Mouse (Mus musculus) left cerebral cortex, postnatal 36 days (tissue): ENCODE measurements at regions not wholly inside any gene's neighbourhood (a gene's known extent, or its start where the extent isn't known, plus 50 kb on each side); places are given as distances from the start of the nearest gene placed in this dataset.

Experiments used
- DNase-seq, 2 experiments: peaks; one replicate each; pipeline ENCODE4 v3.0.0; 2021 to 2022; ENCODE audit warnings: low spot score in 2 of 2, mixed read lengths in 1 of 2
- intact Hi-C: fragments of 180-260 bp; cut with DNase I; formaldehyde crosslinking; loops from one replicate; pipeline ENCODE4 v1.15.1; 2025

GRCm38 (mm10) chr12:29256103-29256502 lies 272.1 kb upstream of the Myt1l start:
- DNase-seq: no peak
- intact Hi-C loops: no loop called here

- DNase-seq: no peak
- intact Hi-C loops: no loop called here
Measured at GRCm38 (mm10) chr12:29257011-29257734, 271.0 kb upstream of the Myt1l start.

- intact Hi-C loops: no loop called here
- DNase-seq: peak in 1 of 2 experiments; percentile 29
Measured at GRCm38 (mm10) chr12:29257735-29258547, 270.2 kb upstream of the Myt1l start.

- intact Hi-C loops: no loop called here
- no peak for DNase-seq
Measured at GRCm38 (mm10) chr12:29258548-29258874, 269.7 kb upstream of the Myt1l start.

GRCm38 (mm10) chr12:29258966-29259365 lies 269.2 kb upstream of the Myt1l start:
- intact Hi-C loops: no loop called here

GRCm38 (mm10) chr12:29274166-29274565 lies 254.0 kb upstream of the Myt1l start:
- intact Hi-C loops: no loop called here
- DNase-seq: no peak

More at GRCm38 (mm10) chr12:29258966-29259365, 269.2 kb upstream of the Myt1l start:
- DNase-seq: no peak

- no peak for DNase-seq
- intact Hi-C loops: no loop called here
Measured at GRCm38 (mm10) chr12:29275676-29276075, 252.5 kb upstream of the Myt1l start.

GRCm38 (mm10) chr12:29279631-29280080 lies 248.5 kb upstream of the Myt1l start:
- DNase-seq: no peak
- intact Hi-C loops: no loop called here

GRCm38 (mm10) chr12:29280081-29280788 lies 247.9 kb upstream of the Myt1l start:
- intact Hi-C loops: no loop called here

GRCm38 (mm10) chr12:29280861-29281630 lies 247.1 kb upstream of the Myt1l start:
- intact Hi-C loops: no loop called here
- peak; percentile 31 to 46 for DNase-seq

More at GRCm38 (mm10) chr12:29280081-29280788, 247.9 kb upstream of the Myt1l start:
- peak; percentile 35 to 52 for DNase-seq

GRCm38 (mm10) chr12:29288801-29289200 lies 239.4 kb upstream of the Myt1l start:
- DNase-seq: no peak
- intact Hi-C loops: loop anchor here (5.0 kb wide), 1 partner anchor 146 kb away; no protein-coding TSS in a partner anchor

- peak; percentile 98 for DNase-seq
- intact Hi-C loops: loop anchor here (2.0 kb wide), 1 partner anchor 236 kb away; no protein-coding TSS in a partner anchor
Measured at GRCm38 (mm10) chr12:29290591-29291351, 237.4 kb upstream of the Myt1l start.

- intact Hi-C loops: no loop called here
Measured at GRCm38 (mm10) chr12:29297984-29298383, 230.2 kb upstream of the Myt1l start.

GRCm38 (mm10) chr12:29315636-29316035 lies 212.5 kb upstream of the Myt1l start:
- no peak for DNase-seq
- intact Hi-C loops: no loop called here

More at GRCm38 (mm10) chr12:29297984-29298383, 230.2 kb upstream of the Myt1l start:
- no peak for DNase-seq

GRCm38 (mm10) chr12:29321468-29321867 lies 206.7 kb upstream of the Myt1l start:
- DNase-seq: no peak
- intact Hi-C loops: no loop called here

GRCm38 (mm10) chr12:29323534-29323933 lies 204.7 kb upstream of the Myt1l start:
- no peak for DNase-seq
- intact Hi-C loops: no loop called here

GRCm38 (mm10) chr12:29335839-29336469 lies 192.2 kb upstream of the Myt1l start:
- DNase-seq: no peak
- intact Hi-C loops: no loop called here

- no peak for DNase-seq
- intact Hi-C loops: no loop called here
Measured at GRCm38 (mm10) chr12:29337336-29337735, 190.8 kb upstream of the Myt1l start.
